Mouse (Mus musculus) CH12.LX (cell line): ENCODE results near the gene Cops2. TPM values are rescaled to one million over a fixed set of nuclear protein-coding genes. Genes with fewer than 3 reads are reported as not detected.

ENCODE experiments used
- DNase-seq: peaks from one replicate; pipeline ENCODE4 v3.0.0-alpha.2; 2013; ENCODE audit errors: extremely low read depth
- H3K27ac ChIP-seq: 2 replicates; pipeline ENCODE4 v1.5.1; 2012; ENCODE audit warnings: low read depth, mild to moderate bottlenecking, control low read depth, moderate library complexity; ENCODE audit not compliant: insufficient read depth
- H3K27me3 ChIP-seq: replicated peaks from 2 replicates; pipeline ENCODE3; 2012; ENCODE audit warnings: inconsistent platforms
- H3K36me3 ChIP-seq, 2 experiments: replicated peaks in 1 of 2; 2 replicates each; pipeline versions ENCODE3 to v1.6.1; 2012; ENCODE audit warnings: inconsistent platforms in 1 of 2, low read length in 1 of 2, mild to moderate bottlenecking in 1 of 2, mixed read lengths in 1 of 2, moderate library complexity in 1 of 2; ENCODE audit not compliant: control insufficient read depth in 1 of 2, insufficient read depth in 1 of 2
- H3K4me1 ChIP-seq, 2 experiments: 2 replicates each; pipeline ENCODE4 v1.6.1; 2012; ENCODE audit warnings: inconsistent platforms in 1 of 2, moderate library complexity in 1 of 2; ENCODE audit not compliant: insufficient read depth in 2 of 2, control insufficient read depth in 1 of 2
- H3K4me2 ChIP-seq: 2 replicates; pipeline ENCODE4 v1.6.1; 2012; ENCODE audit warnings: low read depth, mild to moderate bottlenecking, control low read depth; ENCODE audit not compliant: poor library complexity, insufficient read depth, severe bottlenecking
- H3K4me3 ChIP-seq, 3 experiments: fragments of 150-350 bp in 1 of 3; sonication (generic) in 1 of 3; replicated peaks in 1 of 3; 2 replicates each; pipeline versions ENCODE3 to v1.5.1; 2011 to 2012; ENCODE audit warnings: low read depth in 2 of 3, low read length in 2 of 3, mild to moderate bottlenecking in 2 of 3, moderate library complexity in 2 of 3, control low read depth in 1 of 3, improper control_type of control experiment in 1 of 3, inconsistent platforms in 1 of 3, mixed read lengths in 1 of 3; ENCODE audit not compliant: poor library complexity in 1 of 3
- H3K79me2 ChIP-seq: replicated peaks from 2 replicates; pipeline ENCODE4 v1.6.1; 2012; ENCODE audit warnings: mild to moderate bottlenecking, moderate library complexity; ENCODE audit not compliant: control insufficient read depth, poor library complexity, insufficient read depth, severe bottlenecking; ENCODE audit errors: extremely low read depth
- H3K9ac ChIP-seq: 2 replicates; pipeline ENCODE4 v1.6.1; 2012; ENCODE audit warnings: low read depth, mild to moderate bottlenecking, control low read depth, moderate library complexity; ENCODE audit not compliant: insufficient read depth
- H3K9me3 ChIP-seq: replicated peaks from 2 replicates; pipeline ENCODE3; 2012; ENCODE audit warnings: low read length, inconsistent platforms, mixed read lengths
- BHLHE40 ChIP-seq: IDR thresholded peaks from 2 replicates; pipeline ENCODE4 v1.6.1; 2011; ENCODE audit warnings: mild to moderate bottlenecking, low read depth, low read length, improper control_type of control experiment
- E2F4 ChIP-seq: IDR thresholded peaks from 2 replicates; pipeline ENCODE4 v1.6.1; 2011; ENCODE audit warnings: low read depth, low read length, improper control_type of control experiment; ENCODE audit not compliant: insufficient replicate concordance
- ELF1 ChIP-seq: IDR thresholded peaks from 2 replicates; pipeline ENCODE4 v1.6.1; 2014; ENCODE audit warnings: low read depth, mild to moderate bottlenecking, inconsistent platforms, low read length, improper control_type of control experiment
- GABPA ChIP-seq: IDR thresholded peaks from 2 replicates; pipeline ENCODE4 v1.6.1; 2012; ENCODE audit warnings: low read depth, low read length, improper control_type of control experiment, inconsistent platforms; ENCODE audit not compliant: insufficient replicate concordance
- HCFC1 ChIP-seq: IDR thresholded peaks from 2 replicates; pipeline ENCODE4 v1.6.1; 2012; ENCODE audit warnings: low read depth, mild to moderate bottlenecking, inconsistent platforms, low read length, improper control_type of control experiment
- JUND ChIP-seq: conservative IDR thresholded peaks from 2 replicates; pipeline ENCODE4 v1.6.1; 2011; ENCODE audit warnings: low read depth, low read length, improper control_type of control experiment
- KAT2A ChIP-seq: IDR thresholded peaks from 2 replicates; pipeline ENCODE4 v1.6.1; 2012; ENCODE audit warnings: low read length, improper control_type of control experiment, inconsistent platforms; ENCODE audit not compliant: insufficient replicate concordance
- MAFK ChIP-seq: IDR thresholded peaks from 2 replicates; pipeline ENCODE4 v1.6.1; 2011; ENCODE audit warnings: low read length, improper control_type of control experiment; ENCODE audit not compliant: insufficient replicate concordance
- MAZ ChIP-seq: IDR thresholded peaks from 2 replicates; pipeline ENCODE4 v1.6.1; 2012; ENCODE audit warnings: low read depth, mild to moderate bottlenecking, inconsistent platforms, low read length, improper control_type of control experiment, moderate library complexity
- MXI1 ChIP-seq: IDR thresholded peaks from 2 replicates; pipeline ENCODE4 v1.6.1; 2011; ENCODE audit warnings: mild to moderate bottlenecking, low read depth, low read length, improper control_type of control experiment
- MYC ChIP-seq: IDR thresholded peaks from 2 replicates; pipeline ENCODE4 v1.6.1; 2011; ENCODE audit warnings: low read depth, mild to moderate bottlenecking, improper control_type of control experiment, low read length
- NELFE ChIP-seq: IDR thresholded peaks from 2 replicates; pipeline ENCODE4 v1.6.1; 2011; ENCODE audit warnings: low read depth, low read length, improper control_type of control experiment
- POLR2A ChIP-seq: IDR thresholded peaks from 2 replicates; pipeline ENCODE4 v1.6.1; 2011; ENCODE audit warnings: low read depth, mild to moderate bottlenecking, improper control_type of control experiment, low read length
- POLR2AphosphoS2 ChIP-seq: IDR thresholded peaks from 2 replicates; pipeline ENCODE4 v1.6.1; 2011; ENCODE audit warnings: low read depth, low read length, improper control_type of control experiment
- RAD21 ChIP-seq: IDR thresholded peaks from 2 replicates; pipeline ENCODE4 v1.6.1; 2011; ENCODE audit warnings: low read depth, mild to moderate bottlenecking, low read length, improper control_type of control experiment, moderate library complexity
- RCOR1 ChIP-seq: conservative IDR thresholded peaks from 2 replicates; pipeline ENCODE4 v1.6.1; 2012; ENCODE audit warnings: low read depth, mild to moderate bottlenecking, inconsistent platforms, low read length, improper control_type of control experiment
- SIN3A ChIP-seq: IDR thresholded peaks from 2 replicates; pipeline ENCODE4 v1.6.1; 2012; ENCODE audit warnings: low read length, improper control_type of control experiment, inconsistent platforms
- TBP ChIP-seq: conservative IDR thresholded peaks from 2 replicates; pipeline ENCODE4 v1.6.1; 2011; ENCODE audit warnings: low read depth, low read length, improper control_type of control experiment
- USF1 ChIP-seq: IDR thresholded peaks from 2 replicates; pipeline ENCODE4 v1.6.1; 2014; ENCODE audit warnings: low read depth, mild to moderate bottlenecking, inconsistent platforms, low read length, improper control_type of control experiment
- USF2 ChIP-seq: conservative IDR thresholded peaks from 2 replicates; pipeline ENCODE4 v1.6.1; 2011; ENCODE audit warnings: low read depth, low read length, improper control_type of control experiment
- ZC3H11A ChIP-seq: IDR thresholded peaks from 2 replicates; pipeline ENCODE4 v1.6.1; 2012; ENCODE audit warnings: low read depth, mild to moderate bottlenecking, inconsistent platforms, low read length, improper control_type of control experiment
- ZMIZ1 ChIP-seq: IDR thresholded peaks from 2 replicates; pipeline ENCODE4 v1.6.1; 2012; ENCODE audit warnings: low read depth, mild to moderate bottlenecking, inconsistent platforms, low read length, improper control_type of control experiment
- dilution Hi-C: fragments of 300-500 bp; cut with MboI; formaldehyde crosslinking; loops from 2 replicates; pipeline ENCODE4 v1.14.3; 2020; ENCODE audit warnings: low sequenced_read_pairs; ENCODE audit not compliant: extremely low pct_unique_long_range_greater_than_20kb, extremely low pct_ligation_motif_present
- in situ Hi-C: fragments of 300-500 bp; cut with MboI; formaldehyde crosslinking; loops from 3 replicates; pipeline ENCODE4 v1.14.3; 2019; ENCODE audit warnings: low sequenced_read_pairs, low pct_ligation_motif_present, low pct_unique_long_range_greater_than_20kb, mixed read lengths
- polyA plus RNA-seq: library from polyadenylated mRNA; unstranded; fragments of >175 nt; gene quantifications from 2 replicates; pipeline ENCODE4 v1.2.1, GENCODE M21; 2012; ENCODE audit warnings: low read depth; ENCODE audit not compliant: insufficient read length
- total RNA-seq, 2 experiments: library from RNA; depleted of rRNA; stranded (reverse); fragments of 300-350 nt in 1 of 2; fragments of >200 nt in 1 of 2; gene quantifications; 2 replicates each; pipeline ENCODE4 v1.2.3; 2012 to 2014

The Cops2 gene
- total and polyA plus RNA-seq, 3 experiments: 63.5 to 313 (median 124) TPM

- Histone ChIP-seq H3K4me2 (no peak overlapping the region), H3K4me1 (peaks cover 5 to 50% of the 10 kb centered on the region in 2 experiments; a peak in 3 of 4 replicates)
- no peak for TF ChIP-seq RCOR1
- TF ChIP-seq SIN3A: no peak
- no peak for TF ChIP-seq POLR2AphosphoS2
- TF ChIP-seq RAD21: no peak
- TF ChIP-seq MAZ: no peak
- TF ChIP-seq KAT2A: no peak
- TF ChIP-seq MXI1: no peak
- no peak for TF ChIP-seq ZC3H11A
- TF ChIP-seq ELF1: no peak
- TF ChIP-seq ZMIZ1: no peak
- TF ChIP-seq MAFK: no peak
- no peak for TF ChIP-seq E2F4
- no peak for TF ChIP-seq JUND
- no peak for TF ChIP-seq BHLHE40
- TF ChIP-seq NELFE: no peak
- TF ChIP-seq USF2: no peak
- TF ChIP-seq HCFC1: no peak
- TF ChIP-seq MYC: no peak
- TF ChIP-seq TBP: no peak
- TF ChIP-seq, all 38 proteins: peak for 0
- no peak for DNase-seq
- dilution Hi-C loops (no loop called here), in situ Hi-C loops (no loop called here)
- no peak overlapping the region for H3K4me3 ChIP-seq
- H3K9ac ChIP-seq: no peak overlapping the region
- H3K27ac ChIP-seq: no peak overlapping the region
- no peaks in the 10 kb centered on the region for H3K27me3 ChIP-seq
- peaks cover 16% of the 10 kb centered on the region; the same call in 1 of the 2 replicates for H3K79me2 ChIP-seq
- H3K36me3 ChIP-seq: peaks cover 0 to 9% of the 10 kb centered on the region in 2 experiments
- no peaks in the 10 kb centered on the region for H3K9me3 ChIP-seq
These were observed 74.5 kb downstream of the Cops2 start for GRCm38 (mm10) chr2:125784392-125784791.

DNA sequence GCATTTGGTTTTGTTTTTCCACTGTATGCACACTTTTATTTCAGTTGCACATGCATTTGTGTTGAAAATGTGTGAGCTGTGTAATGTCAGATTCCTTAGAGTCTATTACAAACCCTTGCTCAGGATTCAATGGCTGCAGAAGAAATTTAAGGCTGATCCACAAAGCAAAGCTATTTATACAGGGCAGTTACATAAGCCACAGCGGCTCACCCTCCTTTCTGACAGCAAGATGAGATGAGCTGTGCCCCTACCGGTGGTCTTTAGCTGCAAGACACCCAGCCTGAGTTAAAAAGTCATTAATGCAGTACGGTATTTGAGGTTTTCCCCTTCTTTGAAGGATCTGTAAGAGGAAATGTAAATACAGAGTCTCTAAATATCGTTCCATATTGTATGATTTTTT lies 75.1 kb downstream of the Cops2 start:
- no peak overlapping the region for H3K9ac ChIP-seq
- TF ChIP-seq ZC3H11A (no peak), GABPA (no peak), USF1 (no peak), POLR2A (no peak), KAT2A (no peak)
- peaks cover 5 to 47% of the 10 kb centered on the region in 2 experiments; a peak in 3 of 4 replicates for H3K4me1 ChIP-seq
- in situ Hi-C loops: no loop called here
- H3K9me3 ChIP-seq: no peaks in the 10 kb centered on the region
- no peak overlapping the region for H3K4me3 ChIP-seq
- dilution Hi-C loops: no loop called here
- peaks cover 0 to 11% of the 10 kb centered on the region in 2 experiments for H3K36me3 ChIP-seq
- no peak overlapping the region for H3K27ac ChIP-seq
- no peak for DNase-seq
- peak overlapping the region; percentile 77 for H3K4me2 ChIP-seq
- peaks cover 16% of the 10 kb centered on the region; the same call in 1 of the 2 replicates for H3K79me2 ChIP-seq
- no peaks in the 10 kb centered on the region for H3K27me3 ChIP-seq
